Mouse (Mus musculus): ENCODE measurements around the gene Dhx32. TPM values are rescaled to one million over a fixed set of nuclear protein-coding genes. Genes with fewer than 3 reads are reported as not detected.

Gene Dhx32
- polyA plus RNA-seq, 1 experiment = 6.8 TPM

GRCm38 (mm10) chr7:133731971-133732645 lies 50.4 kb downstream of the Dhx32 start:
- H3K4me1 ChIP-seq (ENCODE audit: control insufficient read depth, insufficient read depth, low read length) = no peaks in the 10 kb centered on the region
- H3K27ac ChIP-seq (ENCODE audit: control insufficient read depth, insufficient read depth, low read depth, low read length, poor library complexity) = no peak overlapping the region
- H3K4me3 ChIP-seq (replicated peaks; ENCODE audit: control insufficient read depth, low read depth, low read length) = no peak overlapping the region
- 90% methylated on average over 4 of the region's 4 CpGs for WGBS
- no peak for TF ChIP-seq CTCF (IDR thresholded peaks at IDR 0.05; ENCODE audit: control insufficient read depth, insufficient read depth, low read length)
- TF ChIP-seq POLR2A (IDR thresholded peaks at IDR 0.05; ENCODE audit: borderline replicate concordance, control insufficient read depth, low read depth, low read length) = no peak

DNA sequence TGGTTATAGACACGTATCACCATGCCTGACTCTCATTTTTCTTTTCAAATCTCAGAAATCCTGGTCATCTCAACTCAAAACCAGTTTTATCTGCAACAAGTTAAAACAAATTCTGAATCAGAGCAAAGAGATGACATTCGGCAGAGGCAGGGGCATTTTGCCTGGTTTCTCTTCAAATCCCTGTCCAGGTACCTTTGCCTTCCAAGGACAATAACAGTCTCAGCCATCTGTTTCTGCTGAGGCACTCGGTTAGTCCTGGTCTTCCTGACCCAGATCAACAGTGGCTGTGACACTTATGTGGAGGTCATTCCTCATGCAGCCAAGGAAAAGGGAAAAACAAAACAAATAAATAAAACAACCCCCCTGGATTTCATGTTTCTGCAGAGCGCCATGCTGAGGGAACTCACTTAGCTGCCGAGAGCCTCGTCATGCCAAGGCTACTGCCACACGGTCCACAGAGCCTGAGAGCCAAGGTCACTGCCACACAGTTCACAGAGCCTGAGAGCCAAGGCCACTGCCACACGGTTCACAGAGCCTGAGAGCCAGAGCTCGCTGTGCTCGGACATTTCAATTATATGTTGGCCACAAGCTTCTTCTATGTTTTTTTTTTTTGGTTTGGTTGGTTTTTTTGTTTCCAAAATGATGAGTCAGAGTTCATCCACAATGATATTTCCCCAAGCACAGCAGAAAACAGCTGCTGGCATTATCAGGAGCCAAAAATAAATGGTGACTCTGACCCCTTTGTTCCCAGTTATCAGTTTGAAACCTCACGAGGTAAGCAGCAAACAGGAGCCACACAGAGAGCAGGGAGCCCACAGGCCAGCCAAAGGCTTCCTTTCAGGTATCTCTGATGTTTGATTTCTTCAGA lies 52.0 kb downstream of the Dhx32 start:
- no peaks in the 10 kb centered on the region for H3K4me1 ChIP-seq (ENCODE audit: control insufficient read depth, insufficient read depth, low read length)
- no peak overlapping the region for H3K27ac ChIP-seq (ENCODE audit: control insufficient read depth, insufficient read depth, low read depth, low read length, poor library complexity)
- TF ChIP-seq POLR2A (IDR thresholded peaks at IDR 0.05; ENCODE audit: borderline replicate concordance, control insufficient read depth, low read depth, low read length) = no peak
- TF ChIP-seq CTCF (IDR thresholded peaks at IDR 0.05; ENCODE audit: control insufficient read depth, insufficient read depth, low read length) = no peak
- no peak overlapping the region for H3K4me3 ChIP-seq (replicated peaks; ENCODE audit: control insufficient read depth, low read depth, low read length)
- WGBS = 76% methylated on average over 11 of the region's 11 CpGs

- Histone ChIP-seq H3K4me3 (replicated peaks; ENCODE audit: control insufficient read depth, low read depth, low read length) (no peak overlapping the region), H3K27ac (ENCODE audit: control insufficient read depth, insufficient read depth, low read depth, low read length, poor library complexity) (no peak overlapping the region), H3K4me1 (ENCODE audit: control insufficient read depth, insufficient read depth, low read length) (no peaks in the 10 kb centered on the region)
- WGBS = 85% methylated on average over 5 of the region's 5 CpGs
- no peak for TF ChIP-seq CTCF (IDR thresholded peaks at IDR 0.05; ENCODE audit: control insufficient read depth, insufficient read depth, low read length)
- TF ChIP-seq POLR2A (IDR thresholded peaks at IDR 0.05; ENCODE audit: borderline replicate concordance, control insufficient read depth, low read depth, low read length) = no peak
Observed at GRCm38 (mm10) chr7:133729351-133729750, 53.2 kb downstream of the Dhx32 start.

DNA sequence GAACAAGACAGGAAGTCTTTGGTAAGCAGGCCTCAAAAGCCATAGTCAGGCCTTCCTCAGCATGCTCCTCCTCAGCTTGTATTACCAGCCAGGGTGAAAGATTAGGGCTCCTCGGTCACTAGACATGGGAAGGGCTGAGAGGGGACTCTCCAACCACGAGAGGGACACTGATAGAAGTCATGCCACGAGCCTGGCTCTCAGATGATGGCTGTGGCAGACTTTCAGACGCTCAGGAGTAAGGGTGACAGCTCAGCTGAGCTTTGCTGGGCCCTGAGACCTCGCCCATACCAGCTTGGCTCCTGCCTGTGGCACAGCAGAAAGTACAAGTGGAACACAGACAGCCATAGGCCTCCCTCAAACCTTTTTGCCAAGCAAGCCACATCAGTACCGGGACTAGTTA lies 55.5 kb downstream of the Dhx32 start:
- TF ChIP-seq CTCF (IDR thresholded peaks at IDR 0.05; ENCODE audit: control insufficient read depth, insufficient read depth, low read length) = no peak
- TF ChIP-seq POLR2A (IDR thresholded peaks at IDR 0.05; ENCODE audit: borderline replicate concordance, control insufficient read depth, low read depth, low read length) = no peak
- 75% methylated on average over 6 of the region's 6 CpGs for WGBS
- Histone ChIP-seq H3K27ac (ENCODE audit: control insufficient read depth, insufficient read depth, low read depth, low read length, poor library complexity) (no peak overlapping the region), H3K4me3 (replicated peaks; ENCODE audit: control insufficient read depth, low read depth, low read length) (no peak overlapping the region), H3K4me1 (ENCODE audit: control insufficient read depth, insufficient read depth, low read length) (no peaks in the 10 kb centered on the region)

- no peak overlapping the region for H3K27ac ChIP-seq (ENCODE audit: control insufficient read depth, insufficient read depth, low read depth, low read length, poor library complexity)
- 82% methylated on average over 10 of the region's 10 CpGs for WGBS
- H3K4me1 ChIP-seq (ENCODE audit: control insufficient read depth, insufficient read depth, low read length) = no peaks in the 10 kb centered on the region
- H3K4me3 ChIP-seq (replicated peaks; ENCODE audit: control insufficient read depth, low read depth, low read length) = no peak overlapping the region
- TF ChIP-seq CTCF (IDR thresholded peaks at IDR 0.05; ENCODE audit: control insufficient read depth, insufficient read depth, low read length) (no peak), POLR2A (IDR thresholded peaks at IDR 0.05; ENCODE audit: borderline replicate concordance, control insufficient read depth, low read depth, low read length) (no peak)
Observed at GRCm38 (mm10) chr7:133725571-133725970, 57.0 kb downstream of the Dhx32 start.

DNA sequence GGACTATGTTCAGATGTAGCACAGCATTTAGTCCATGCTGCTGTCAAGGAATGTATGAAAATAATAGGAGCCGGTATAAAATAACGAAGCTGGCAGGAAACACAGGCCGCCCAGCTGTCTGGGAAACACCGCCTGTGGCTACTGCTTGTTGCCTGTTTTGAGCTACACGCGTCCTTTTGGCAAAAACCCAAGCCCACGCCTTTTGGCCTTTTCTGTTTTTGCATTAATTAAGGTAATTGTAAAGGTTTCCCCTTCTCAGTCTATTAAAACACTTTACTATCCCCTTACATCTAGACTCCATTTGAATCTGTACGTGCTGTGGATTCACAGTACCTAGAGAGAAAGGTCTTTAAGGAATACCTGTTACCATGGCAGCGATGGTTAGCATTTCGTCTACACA lies 57.7 kb downstream of the Dhx32 start:
- no peaks in the 10 kb centered on the region for H3K4me1 ChIP-seq (ENCODE audit: control insufficient read depth, insufficient read depth, low read length)
- no peak overlapping the region for H3K4me3 ChIP-seq (replicated peaks; ENCODE audit: control insufficient read depth, low read depth, low read length)
- 82% methylated on average over 10 of the region's 10 CpGs for WGBS
- TF ChIP-seq CTCF (IDR thresholded peaks at IDR 0.05; ENCODE audit: control insufficient read depth, insufficient read depth, low read length) (no peak), POLR2A (IDR thresholded peaks at IDR 0.05; ENCODE audit: borderline replicate concordance, control insufficient read depth, low read depth, low read length) (no peak)
- H3K27ac ChIP-seq (ENCODE audit: control insufficient read depth, insufficient read depth, low read depth, low read length, poor library complexity) = no peak overlapping the region

DNA sequence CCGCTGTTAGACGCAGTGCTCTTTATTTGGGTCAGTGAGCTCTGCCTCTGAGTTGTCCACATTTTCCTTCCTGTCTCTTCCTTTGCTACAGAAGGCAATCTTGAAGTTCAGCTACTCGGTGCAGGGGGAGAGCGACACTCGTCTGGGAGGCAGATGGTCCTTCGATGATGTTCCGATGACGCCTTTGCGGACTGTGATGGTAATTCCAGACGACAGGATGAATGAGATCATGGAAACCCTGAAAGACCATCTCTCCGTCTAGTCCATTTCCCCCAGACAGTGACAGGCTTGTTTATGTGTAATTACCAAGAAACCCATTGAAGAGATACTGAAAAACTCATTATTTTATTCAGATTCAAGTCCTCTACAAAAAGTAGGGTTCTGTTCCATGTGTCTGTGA lies 61.9 kb downstream of the Dhx32 start:
- Histone ChIP-seq H3K4me1 (ENCODE audit: control insufficient read depth, insufficient read depth, low read length) (no peaks in the 10 kb centered on the region), H3K4me3 (replicated peaks; ENCODE audit: control insufficient read depth, low read depth, low read length) (no peak overlapping the region), H3K27ac (ENCODE audit: control insufficient read depth, insufficient read depth, low read depth, low read length, poor library complexity) (no peak overlapping the region)
- 92% methylated on average over 11 of the region's 11 CpGs for WGBS
- TF ChIP-seq CTCF (IDR thresholded peaks at IDR 0.05; ENCODE audit: control insufficient read depth, insufficient read depth, low read length) = no peak

DNA sequence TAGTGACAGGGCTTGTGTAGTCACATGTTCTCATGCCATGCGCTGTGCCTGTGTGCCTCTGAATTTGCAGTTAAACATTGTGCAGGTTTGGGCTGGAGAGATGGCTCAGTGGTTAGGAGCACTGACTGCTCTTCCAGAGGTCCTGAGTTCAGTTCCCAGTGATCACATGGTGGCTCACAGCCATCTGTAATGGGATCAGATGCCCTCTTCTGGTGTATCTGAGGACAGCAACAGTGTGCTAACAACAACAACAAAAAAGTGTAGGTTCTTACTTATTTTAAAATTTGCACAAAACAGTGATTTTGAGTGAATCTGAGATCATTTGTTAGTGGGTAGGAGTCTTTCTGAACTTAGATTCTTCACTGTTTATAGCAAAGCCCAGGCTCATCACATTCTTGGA lies 63.9 kb downstream of the Dhx32 start:
- H3K4me1 ChIP-seq (ENCODE audit: control insufficient read depth, insufficient read depth, low read length) = peaks cover 5% of the 10 kb centered on the region; the same call in 1 of the 2 replicates
- H3K4me3 ChIP-seq (replicated peaks; ENCODE audit: control insufficient read depth, low read depth, low read length) = no peak overlapping the region
- TF ChIP-seq CTCF (IDR thresholded peaks at IDR 0.05; ENCODE audit: control insufficient read depth, insufficient read depth, low read length) (no peak), POLR2A (IDR thresholded peaks at IDR 0.05; ENCODE audit: borderline replicate concordance, control insufficient read depth, low read depth, low read length) (no peak)
- 95% methylated on average over 1 of the region's 1 CpGs for WGBS
- no peak overlapping the region for H3K27ac ChIP-seq (ENCODE audit: control insufficient read depth, insufficient read depth, low read depth, low read length, poor library complexity)

All from bone marrow, adult 2 months (tissue).